Mouse (Mus musculus) forebrain, embryonic 10.5 days (tissue): ENCODE data around the gene Dennd6b. TPM values are rescaled to one million over a fixed set of nuclear protein-coding genes. Genes with fewer than 3 reads are reported as not detected.

Experiments used
- DNase-seq: peaks from one replicate; pipeline ENCODE4 v3.0.0-alpha.2; 2017; ENCODE audit warnings: low spot score; ENCODE audit errors: extremely low spot score
- H3K27ac ChIP-seq: fragments of 300-500 bp; sonication (generic); 2 replicates; pipeline ENCODE4 v1.5.1; 2016; ENCODE audit warnings: mild to moderate bottlenecking
- H3K27me3 ChIP-seq: fragments of 300-500 bp; sonication (generic); 2 replicates; pipeline ENCODE4 v1.6.1; 2016; ENCODE audit warnings: mild to moderate bottlenecking; ENCODE audit not compliant: poor library complexity, severe bottlenecking
- H3K36me3 ChIP-seq: fragments of 300-500 bp; sonication (generic); replicated peaks from 2 replicates; pipeline ENCODE4 v1.6.1; 2016; ENCODE audit warnings: mild to moderate bottlenecking, moderate library complexity
- H3K4me1 ChIP-seq: fragments of 300-500 bp; sonication (generic); 2 replicates; pipeline ENCODE4 v1.6.1; 2016
- H3K4me3 ChIP-seq: fragments of 300-500 bp; sonication (generic); 2 replicates; pipeline ENCODE4 v1.5.1; 2016; ENCODE audit warnings: mild to moderate bottlenecking, moderate library complexity
- H3K9me3 ChIP-seq: fragments of 300-500 bp; sonication (generic); 2 replicates; pipeline ENCODE4 v1.6.1; 2016; ENCODE audit warnings: mild to moderate bottlenecking, moderate library complexity
- WGBS: fragments of 180-500 bp; shearing (Covaris S2); methylation state at CpG from one replicate; pipeline ENCODE4 v1.1.7; 2016; 5-methylcytosine and 5-hydroxymethylcytosine counted together
- polyA plus RNA-seq: library from polyadenylated mRNA; unstranded; fragments of >200 nt; fragmentation: Nextera tagmentation; extraction: Ambion mirVana; gene quantifications from 2 replicates; pipeline ENCODE4 v1.2.1, GENCODE M21; 2016

The Dennd6b gene
- polyA plus RNA-seq, 1 experiment from 2014 or later = 26.4 TPM

DNA sequence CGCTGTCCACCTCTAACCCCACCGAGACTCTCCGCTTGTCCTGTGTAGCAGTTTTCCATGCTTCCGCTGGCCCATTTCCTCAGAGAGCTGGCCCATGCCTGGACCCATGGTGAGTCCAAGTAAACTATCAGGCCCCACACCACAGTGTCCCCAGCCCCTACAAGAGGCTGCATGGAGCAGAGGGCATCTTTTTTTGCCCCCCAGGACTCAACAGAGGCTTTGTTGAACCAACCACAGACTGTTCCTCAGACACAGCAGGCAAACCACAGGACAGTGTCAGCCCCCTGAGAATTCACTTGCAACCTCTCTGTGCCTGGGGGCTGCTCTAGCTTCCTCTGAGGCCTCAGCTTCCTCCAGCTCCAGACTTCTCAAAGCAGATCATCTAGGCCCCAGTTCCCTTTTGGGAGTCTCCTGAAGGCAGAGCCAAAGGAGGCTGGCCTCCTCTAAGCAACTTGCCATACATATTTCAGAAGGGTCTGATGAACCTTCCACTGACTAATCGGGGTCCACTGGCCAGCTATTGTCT lies 24.7 kb downstream of the Dennd6b start:
- 95% methylated on average over 5 of the region's 5 CpGs for WGBS
- Histone ChIP-seq H3K4me1 (peaks cover 83% of the 10 kb centered on the region), H3K36me3 (peaks cover 59% of the 10 kb centered on the region), H3K27me3 (no peaks in the 10 kb centered on the region), H3K9me3 (no peaks in the 10 kb centered on the region), H3K4me3 (no peak overlapping the region; the same call in 1 of the 2 replicates), H3K27ac (peak overlapping the region; percentile 85)
- no peak for DNase-seq

DNA sequence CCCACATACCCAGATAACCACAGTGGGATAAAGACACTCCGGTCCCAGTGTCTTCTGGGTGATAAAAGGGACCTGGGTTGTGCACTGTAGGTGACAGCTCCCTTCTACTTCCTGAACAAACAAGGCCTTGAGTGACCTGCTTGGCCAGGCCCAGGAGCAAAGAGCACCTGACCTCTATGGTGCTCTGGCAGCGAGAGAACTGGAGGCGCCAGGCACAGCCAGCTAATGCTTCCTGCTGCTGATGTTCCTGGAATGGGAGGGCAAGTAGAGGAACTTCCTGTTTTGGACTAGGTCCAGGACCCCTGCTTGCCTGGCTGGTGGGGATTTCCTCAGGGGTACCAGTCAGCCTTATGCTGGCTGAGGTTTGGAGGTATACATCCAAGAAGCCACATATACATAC lies 26.2 kb downstream of the Dennd6b start:
- Histone ChIP-seq H3K9me3 (no peaks in the 10 kb centered on the region), H3K4me1 (peaks cover 68% of the 10 kb centered on the region), H3K27ac (peak overlapping the region; percentile 75), H3K27me3 (no peaks in the 10 kb centered on the region), H3K36me3 (peaks cover 70% of the 10 kb centered on the region), H3K4me3 (no peak overlapping the region)
- WGBS = 78% methylated on average over 3 of the region's 3 CpGs
- no peak for DNase-seq

DNA sequence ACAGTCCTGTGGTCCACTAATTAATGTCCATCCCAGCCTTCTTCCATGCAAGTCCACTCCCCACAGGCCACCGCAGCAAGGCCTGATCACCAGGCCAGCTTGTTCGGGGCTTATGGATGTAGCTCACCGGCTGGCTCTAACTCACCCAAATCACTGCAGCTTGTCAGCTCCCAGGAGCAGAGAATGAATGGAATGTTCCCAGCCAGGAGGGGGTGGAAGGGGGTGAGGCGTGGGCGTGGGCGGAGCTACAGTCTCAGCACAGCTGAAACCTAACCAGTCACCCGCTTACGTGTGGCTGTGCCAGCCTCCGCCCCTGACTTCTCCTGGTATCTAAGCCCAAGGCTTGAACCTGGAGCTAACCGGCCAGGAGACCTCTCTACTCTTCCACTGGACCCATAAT lies 26.9 kb downstream of the Dennd6b start:
- Histone ChIP-seq H3K9me3 (no peaks in the 10 kb centered on the region), H3K36me3 (peaks cover 76% of the 10 kb centered on the region), H3K4me1 (peaks cover 62% of the 10 kb centered on the region), H3K27me3 (no peaks in the 10 kb centered on the region), H3K4me3 (peak overlapping the region; percentile 24; the same call in 1 of the 2 replicates), H3K27ac (peak overlapping the region; percentile 75)
- peak; percentile 75 for DNase-seq
- WGBS = 9% methylated on average over 10 of the region's 10 CpGs

DNA sequence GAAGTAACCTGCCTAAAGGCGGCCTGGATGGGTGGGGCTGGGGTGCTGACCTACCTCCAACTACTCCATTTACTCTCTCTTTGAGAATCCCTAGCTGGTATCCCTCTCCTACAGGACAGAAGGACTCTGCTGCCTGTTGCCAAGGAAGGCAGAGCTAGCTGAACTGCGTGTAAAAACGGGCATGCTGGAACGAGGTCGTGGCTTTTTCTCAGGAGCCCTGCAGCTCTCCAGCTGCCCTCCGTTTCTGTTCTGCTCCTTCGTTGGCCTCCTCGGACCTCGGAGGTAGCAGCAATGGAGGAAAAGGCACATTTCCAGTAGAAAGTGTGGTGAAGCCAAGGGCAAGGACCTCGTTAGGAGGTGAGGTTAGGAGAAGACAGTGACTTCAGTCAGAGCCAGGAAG lies 27.4 kb downstream of the Dennd6b start:
- Histone ChIP-seq H3K36me3 (peaks cover 81% of the 10 kb centered on the region), H3K27ac (peak overlapping the region; percentile 75), H3K27me3 (no peaks in the 10 kb centered on the region), H3K9me3 (no peaks in the 10 kb centered on the region), H3K4me3 (peak overlapping the region; percentile 24; the same call in 1 of the 2 replicates), H3K4me1 (peaks cover 56% of the 10 kb centered on the region)
- no peak for DNase-seq
- WGBS = 62% methylated on average over 10 of the region's 10 CpGs

DNA sequence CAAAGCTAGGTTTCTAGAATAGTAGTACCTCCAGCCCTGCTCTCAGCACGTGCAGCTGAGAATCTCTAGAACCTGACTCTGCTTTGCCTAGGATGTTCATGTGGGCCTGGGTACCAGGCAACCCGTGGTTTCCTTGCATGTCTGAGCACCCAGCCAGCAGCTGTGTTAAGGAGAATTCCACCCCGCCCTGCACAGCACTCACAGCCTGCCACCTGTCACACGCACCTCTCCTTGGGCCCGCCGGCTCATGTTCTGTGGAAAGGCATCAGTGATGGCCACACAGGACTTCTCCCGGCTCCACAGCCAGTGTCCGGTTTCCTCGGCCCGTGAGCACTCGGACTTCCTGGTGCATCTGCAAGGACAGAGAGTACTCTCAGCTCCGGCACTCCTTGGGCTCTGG lies 30.8 kb downstream of the Dennd6b start:
- peaks cover 99% of the 10 kb centered on the region for H3K36me3 ChIP-seq
- H3K27me3 ChIP-seq = no peaks in the 10 kb centered on the region
- DNase-seq = no peak
- H3K4me3 ChIP-seq = no peak overlapping the region
- no peak overlapping the region for H3K27ac ChIP-seq
- 92% methylated on average over 12 of the region's 12 CpGs for WGBS
- no peaks in the 10 kb centered on the region for H3K9me3 ChIP-seq
- peaks cover 22% of the 10 kb centered on the region for H3K4me1 ChIP-seq

DNA sequence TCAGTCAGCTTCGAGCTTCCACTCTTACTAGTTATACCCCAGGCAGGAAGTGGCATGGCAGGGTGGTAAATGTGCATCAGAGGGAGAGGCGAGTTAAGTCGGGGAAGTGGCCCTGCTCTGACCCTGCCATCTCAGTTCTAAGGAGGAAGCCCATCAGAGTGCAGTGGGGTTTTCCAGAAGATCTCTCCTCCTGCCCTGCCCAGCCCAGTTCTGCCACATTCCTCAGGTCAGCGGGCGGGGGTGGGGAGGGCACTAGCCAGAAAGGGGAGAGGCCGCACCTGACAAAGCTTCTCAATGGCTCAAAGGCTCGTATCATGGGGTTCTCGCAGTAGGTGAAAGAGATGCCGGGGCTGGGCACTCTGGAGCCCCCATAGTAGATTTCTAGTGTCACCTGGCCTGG lies 34.9 kb downstream of the Dennd6b start:
- H3K9me3 ChIP-seq = no peaks in the 10 kb centered on the region
- no peak overlapping the region for H3K4me3 ChIP-seq
- no peaks in the 10 kb centered on the region for H3K27me3 ChIP-seq
- DNase-seq = no peak
- H3K36me3 ChIP-seq = peaks cover 100% of the 10 kb centered on the region
- no peaks in the 10 kb centered on the region for H3K4me1 ChIP-seq
- no peak overlapping the region for H3K27ac ChIP-seq
- WGBS = 93% methylated on average over 9 of the region's 9 CpGs

DNA sequence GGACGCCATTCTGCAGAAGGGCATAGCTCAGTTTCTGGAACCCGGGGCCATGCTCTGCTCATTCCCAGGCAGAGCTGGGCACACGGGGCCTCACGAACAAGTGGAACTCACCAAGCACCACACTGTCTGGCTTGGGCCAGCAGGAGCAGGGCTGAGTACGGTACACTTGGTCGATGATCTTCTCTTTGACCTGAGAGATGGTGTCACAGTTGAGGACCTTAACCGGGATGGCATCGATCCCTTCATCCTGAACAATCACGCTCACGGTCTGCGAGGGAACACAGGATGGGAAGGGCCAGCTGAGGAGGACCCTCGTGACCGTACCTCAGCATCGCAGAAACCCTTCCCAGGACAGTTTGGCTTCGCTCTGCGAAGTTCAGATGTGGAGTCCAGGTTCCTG lies 37.8 kb downstream of the Dennd6b start:
- H3K9me3 ChIP-seq = no peaks in the 10 kb centered on the region
- H3K27me3 ChIP-seq = no peaks in the 10 kb centered on the region
- peaks cover 7% of the 10 kb centered on the region for H3K4me1 ChIP-seq
- no peak overlapping the region for H3K27ac ChIP-seq
- WGBS = 93% methylated on average over 16 of the region's 16 CpGs
- DNase-seq = no peak
- H3K36me3 ChIP-seq = peaks cover 100% of the 10 kb centered on the region
- no peak overlapping the region for H3K4me3 ChIP-seq

DNA sequence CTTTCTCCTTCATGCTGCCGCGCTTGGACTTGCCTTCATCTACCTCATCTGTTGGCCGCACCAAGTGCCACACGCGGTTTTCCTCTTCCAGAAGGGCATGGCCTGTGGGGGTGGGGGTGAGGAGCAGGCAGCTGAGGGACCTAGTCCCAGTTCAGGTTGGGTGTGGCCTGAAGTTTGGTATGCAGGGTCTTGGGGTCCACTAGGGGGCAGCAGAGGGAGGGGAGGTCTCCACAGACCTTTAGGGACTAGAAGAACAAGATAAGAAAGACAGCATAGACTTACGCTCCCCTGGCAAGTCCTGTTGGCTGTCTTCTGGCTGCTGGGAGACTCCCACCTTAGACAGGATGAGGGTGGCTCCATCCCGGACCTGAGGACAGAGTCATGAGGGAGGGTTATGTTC lies 38.3 kb downstream of the Dennd6b start:
- peak; percentile 73 for DNase-seq
- H3K27ac ChIP-seq = no peak overlapping the region
- H3K4me3 ChIP-seq = no peak overlapping the region
- H3K9me3 ChIP-seq = no peaks in the 10 kb centered on the region
- no peaks in the 10 kb centered on the region for H3K27me3 ChIP-seq
- peaks cover 98% of the 10 kb centered on the region for H3K36me3 ChIP-seq
- peaks cover 10% of the 10 kb centered on the region for H3K4me1 ChIP-seq
- WGBS = 68% methylated on average over 7 of the region's 7 CpGs

DNA sequence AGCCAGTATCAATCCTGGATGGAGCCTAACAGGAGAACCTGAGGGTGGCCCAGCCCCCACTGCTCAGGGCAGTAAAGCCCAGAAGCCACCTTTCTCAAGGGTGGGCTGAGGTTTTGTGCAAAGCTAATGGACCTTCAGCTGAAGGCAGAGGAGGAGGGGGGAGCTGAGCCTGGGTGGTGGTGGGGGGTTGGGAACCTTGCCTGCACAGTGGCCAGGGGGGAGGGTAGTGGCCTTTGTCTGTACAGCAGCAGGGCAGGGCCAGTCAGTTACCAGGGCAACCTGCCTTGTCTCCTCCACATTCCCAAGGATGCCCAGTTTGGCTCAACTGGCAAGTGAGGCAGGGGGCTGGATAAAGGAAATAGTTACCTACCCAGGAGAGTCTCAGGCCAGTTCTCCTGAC lies 44.0 kb downstream of the Dennd6b start:
- H3K27ac ChIP-seq = peak overlapping the region; percentile 86
- peaks cover 41% of the 10 kb centered on the region for H3K36me3 ChIP-seq
- H3K9me3 ChIP-seq = no peaks in the 10 kb centered on the region
- DNase-seq = peak; percentile 81
- H3K27me3 ChIP-seq = peaks cover 18% of the 10 kb centered on the region
- H3K4me3 ChIP-seq = peak overlapping the region; percentile 32; the same call in 1 of the 2 replicates
- H3K4me1 ChIP-seq = peaks cover 64% of the 10 kb centered on the region

DNA sequence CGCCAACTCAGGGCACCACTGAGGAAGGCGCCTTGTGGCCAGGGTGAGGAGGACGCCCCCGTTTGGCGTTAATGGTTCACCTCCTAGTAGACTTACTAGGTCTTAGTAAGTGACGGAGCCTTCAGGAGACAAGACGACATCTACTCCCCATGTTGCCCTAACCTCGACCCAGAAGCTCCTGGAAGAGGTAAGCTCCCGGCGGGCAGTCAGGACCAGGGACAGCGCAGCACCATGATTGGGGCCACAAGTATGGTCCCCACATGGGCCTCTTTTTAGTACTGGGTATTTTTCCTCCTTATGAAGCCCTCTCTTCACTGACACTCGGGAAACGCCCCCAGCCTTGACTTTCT lies 46.3 kb downstream of the Dennd6b start:
- Histone ChIP-seq H3K27me3 (peaks cover 41% of the 10 kb centered on the region), H3K36me3 (peaks cover 30% of the 10 kb centered on the region), H3K27ac (peak overlapping the region; percentile 96), H3K9me3 (no peaks in the 10 kb centered on the region), H3K4me1 (peaks cover 83% of the 10 kb centered on the region), H3K4me3 (peak overlapping the region; percentile 84)
- WGBS = 1% methylated on average over 13 of the region's 13 CpGs
- DNase-seq = peak; percentile 53

DNA sequence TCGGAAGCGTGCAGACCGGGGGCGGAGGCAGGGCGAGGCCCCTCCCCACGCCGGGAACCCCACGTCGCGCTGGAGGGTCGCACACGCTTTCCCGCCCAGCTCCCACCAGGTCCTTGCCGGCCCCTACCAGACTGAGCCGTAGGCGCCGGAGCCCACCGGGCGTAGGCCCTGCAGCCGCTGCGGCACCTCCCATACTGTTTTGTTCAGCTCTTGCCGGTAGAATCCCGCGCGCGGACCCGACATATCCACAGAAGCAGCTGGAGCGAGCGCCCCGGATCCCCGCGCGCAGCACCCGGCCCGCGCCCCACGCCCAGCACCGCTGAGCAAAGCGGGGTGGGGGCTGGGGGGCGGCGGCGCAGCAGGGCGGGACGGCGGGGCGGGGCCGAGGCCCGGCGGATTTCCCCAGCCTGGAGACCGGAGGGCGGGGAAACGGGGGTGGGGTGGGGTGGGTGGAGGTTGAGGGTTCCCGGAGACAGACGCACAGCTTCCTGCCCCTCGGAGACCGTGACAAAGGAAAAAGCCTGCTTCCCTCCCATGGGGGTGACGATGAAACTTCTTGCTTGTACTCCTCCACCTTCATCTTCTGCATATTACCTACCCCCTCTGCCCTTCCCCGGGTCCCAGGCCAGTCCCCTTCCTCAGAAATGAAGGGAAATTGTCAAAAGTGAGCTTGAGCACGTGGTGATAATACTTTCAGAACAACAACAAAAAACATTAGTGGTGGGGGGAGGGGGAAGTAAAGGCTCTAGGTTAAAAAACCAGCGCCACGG lies 46.8 kb downstream of the Dennd6b start, which contains the start of gene Mapk11:
TSS of gene Mapk11 (minus strand) at position 358 of the 770 bp plus-strand sequence.
- Histone ChIP-seq H3K4me1 (peaks cover 83% of the 10 kb centered on the region), H3K9me3 (no peaks in the 10 kb centered on the region), H3K36me3 (peaks cover 30% of the 10 kb centered on the region), H3K27ac (peak within 1 kb of the TSS; percentile 96), H3K4me3 (peak within 1 kb of the TSS; percentile 84), H3K27me3 (peaks cover 47% of the 10 kb centered on the region)
- DNase-seq = peak; percentile 65
- under 1% methylated on average over 59 of the region's 61 CpGs for WGBS

DNA sequence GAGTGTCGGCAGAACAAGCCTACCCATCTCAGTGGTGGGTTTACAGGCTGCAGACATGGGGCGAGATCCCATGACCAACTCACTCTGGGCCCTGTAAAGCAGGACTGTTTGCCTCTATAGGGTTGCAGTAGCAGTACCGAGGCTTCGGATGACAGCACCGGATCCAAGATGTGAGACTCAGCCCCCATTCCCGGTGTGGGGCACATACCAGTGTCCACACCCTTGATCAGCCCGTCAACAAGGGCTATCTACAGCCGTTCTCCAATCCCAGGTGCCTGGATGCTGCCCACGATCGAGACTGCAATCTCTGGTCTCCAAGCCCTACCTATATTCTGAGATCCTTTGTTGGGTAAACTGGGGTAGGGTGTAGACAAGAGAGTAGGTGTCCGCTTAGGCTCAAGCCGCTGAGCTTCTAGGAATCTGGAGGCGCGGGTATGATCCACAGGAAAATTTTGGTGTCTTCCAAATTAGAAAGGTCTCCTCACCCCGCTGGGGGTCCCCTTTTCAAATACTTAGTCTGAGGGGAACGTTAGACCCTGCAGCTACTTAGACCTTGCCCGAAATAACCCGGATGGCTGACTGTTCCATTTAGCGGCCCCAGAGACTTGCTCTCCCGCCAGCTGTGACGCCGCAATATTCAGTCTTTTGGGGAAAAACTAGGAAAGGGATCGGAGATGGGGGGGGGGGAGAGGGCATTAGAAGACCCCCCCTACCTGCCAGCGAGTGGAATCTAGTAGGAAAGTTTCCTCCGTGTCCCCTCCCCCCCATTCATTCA lies 47.6 kb downstream of the Dennd6b start:
- peak overlapping the region; percentile 84 for H3K4me3 ChIP-seq
- H3K36me3 ChIP-seq = peaks cover 30% of the 10 kb centered on the region
- H3K9me3 ChIP-seq = no peaks in the 10 kb centered on the region
- WGBS = 4% methylated on average over 25 of the region's 25 CpGs
- peaks cover 47% of the 10 kb centered on the region for H3K27me3 ChIP-seq
- DNase-seq = no peak
- H3K4me1 ChIP-seq = peaks cover 77% of the 10 kb centered on the region
- H3K27ac ChIP-seq = peak overlapping the region; percentile 96

DNA sequence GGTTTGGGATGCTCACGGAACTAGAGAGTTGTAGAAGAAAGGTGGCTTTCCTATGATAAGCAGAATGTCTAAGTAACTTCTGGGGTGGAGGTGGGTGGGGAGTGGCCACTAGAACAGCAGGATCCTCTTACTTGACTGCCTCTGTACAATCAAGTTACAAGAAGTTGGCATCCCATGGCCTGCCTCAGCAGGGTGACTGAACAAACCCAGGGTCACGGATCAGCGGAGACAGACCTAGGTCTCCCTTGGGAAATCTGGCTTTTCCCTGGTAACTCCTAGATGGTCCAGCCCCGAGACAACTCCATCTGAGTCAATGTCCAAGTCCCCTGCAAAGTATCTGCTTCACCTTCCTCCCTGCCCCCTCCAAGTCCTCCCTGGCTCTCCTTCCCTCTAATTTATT lies 48.4 kb downstream of the Dennd6b start:
- Histone ChIP-seq H3K36me3 (peaks cover 33% of the 10 kb centered on the region), H3K27ac (0 out of 2 replicates have a peak overlapping the region, but pooled peaks have one; percentile 30), H3K4me3 (peak overlapping the region; percentile 84), H3K27me3 (peaks cover 47% of the 10 kb centered on the region), H3K4me1 (peaks cover 72% of the 10 kb centered on the region), H3K9me3 (no peaks in the 10 kb centered on the region)
- 51% methylated on average over 4 of the region's 4 CpGs for WGBS
- DNase-seq = no peak
